Comparison of ENCODE assay signal across 32 mouse cellular contexts in genomic region chr17:32577496-32578186, GRCm38 (mm10). TPM values are rescaled to one million over a fixed set of nuclear protein-coding genes. Genes with fewer than 3 reads are reported as not detected.
A peak's percentile ranks its signal among the peaks of the same experiment; 100 is the strongest.
DNase-seq lines count a peak whose midpoint lies in the region; ATAC-seq and TF ChIP-seq lines count a peak whose summit lies in the region.
"Had no signal": no experiment of that assay in that cellular context is flagged by ENCODE, and none has a peak within 500 bp of the region (broad histone marks: within the 10 kb centered on the region; RNA-seq: fewer than 3 reads in every experiment).

No protein-coding gene starts in this region.

- no peaks in the 10 kb centered on the region for H3K4me1 ChIP-seq in lung, embryonic 16.5 days (replicated peaks; ENCODE audit: control insufficient read depth, insufficient read depth, low read length)
- no peaks in the 10 kb centered on the region for H3K4me1 ChIP-seq in lung, adult 2 months (ENCODE audit: control insufficient read depth, insufficient read depth, low read length)
- H3K4me1 ChIP-seq in intestine, embryonic 15.5 days (replicated peaks): no peaks in the 10 kb centered on the region
- H3K4me1 ChIP-seq: hindbrain, embryonic 13.5 days; liver, embryonic 15.5 days; neural tube, embryonic 15.5 days had no signal

- no peak overlapping the region for H3K9ac ChIP-seq in lung, embryonic 16.5 days (ENCODE audit: low read length)
- H3K9ac ChIP-seq in intestine, embryonic 15.5 days: no peak overlapping the region
- H3K9ac ChIP-seq: hindbrain, embryonic 13.5 days; limb, embryonic 12.5 days; liver, embryonic 15.5 days; neural tube, embryonic 15.5 days had no signal

- H3K4me3 ChIP-seq in lung, embryonic 16.5 days (ENCODE audit: low read length): no peak overlapping the region
- no peak overlapping the region for H3K4me3 ChIP-seq in lung, adult 2 months (replicated peaks; ENCODE audit: extremely low read depth, low read depth, low read length)
- no peak overlapping the region for H3K4me3 ChIP-seq in intestine, embryonic 15.5 days (replicated peaks)
- H3K4me3 ChIP-seq: hindbrain, embryonic 13.5 days; layer of hippocampus, adult 2 months; left cerebral cortex, adult 2 months; limb, embryonic 12.5 days; liver, embryonic 15.5 days; neural tube, embryonic 15.5 days had no signal

- no peaks in the 10 kb centered on the region for H3K9me3 ChIP-seq in lung, embryonic 16.5 days (ENCODE audit: control insufficient read depth, low read length)
- no peaks in the 10 kb centered on the region for H3K9me3 ChIP-seq in intestine, embryonic 15.5 days
- H3K9me3 ChIP-seq: hindbrain, embryonic 13.5 days; limb, embryonic 12.5 days; liver, embryonic 15.5 days; neural tube, embryonic 15.5 days had no signal

- peak overlapping the region; percentile 20 for H3K27ac ChIP-seq in lung, embryonic 16.5 days (ENCODE audit: low read length)
- H3K27ac ChIP-seq in intestine, embryonic 15.5 days: peak overlapping the region; percentile 44; the same call in 1 of the 2 replicates
- H3K27ac ChIP-seq: hindbrain, embryonic 13.5 days; layer of hippocampus, adult 2 months; left cerebral cortex, adult 2 months; limb, embryonic 12.5 days; liver, embryonic 15.5 days; neural tube, embryonic 15.5 days had no signal

- TF ChIP-seq POLR2A in lung, adult 2 months (IDR thresholded peaks at IDR 0.05; ENCODE audit: borderline replicate concordance, extremely low read depth, low read depth, low read length): no peak

- H3K36me3 ChIP-seq in lung, embryonic 16.5 days (ENCODE audit: control insufficient read depth, insufficient read depth, low read length): no peaks in the 10 kb centered on the region
- H3K36me3 ChIP-seq in intestine, embryonic 15.5 days: no peaks in the 10 kb centered on the region
- H3K36me3 ChIP-seq: hindbrain, embryonic 13.5 days; limb, embryonic 12.5 days; liver, embryonic 15.5 days; neural tube, embryonic 15.5 days had no signal

- H3K27me3 ChIP-seq in lung, embryonic 16.5 days (ENCODE audit: control insufficient read depth, insufficient read depth, low read depth, low read length): no peaks in the 10 kb centered on the region
- H3K27me3 ChIP-seq in intestine, embryonic 15.5 days (replicated peaks): no peaks in the 10 kb centered on the region
- H3K27me3 ChIP-seq: CH12.LX; hindbrain, embryonic 13.5 days; limb, embryonic 12.5 days; liver, embryonic 15.5 days; neural tube, embryonic 15.5 days had no signal

- no peak; the same call in 1 of the 2 replicates for ATAC-seq in lung, embryonic 16.5 days (ENCODE audit: low read depth)
- ATAC-seq in intestine, embryonic 15.5 days: peak; percentile 94
- ATAC-seq: activated CD4-positive, CD25-positive, alpha-beta regulatory T cell, adult 4 months; forebrain, embryonic 14.5 days had no signal

- peak overlapping the region; percentile 7; the same call in 1 of the 2 replicates for H3K4me2 ChIP-seq in lung, embryonic 16.5 days (ENCODE audit: low read depth, low read length)
- H3K4me2 ChIP-seq in intestine, embryonic 15.5 days (replicated peaks): peak overlapping the region; percentile 9; the same call in 1 of the 2 replicates
- H3K4me2 ChIP-seq: heart, embryonic 11.5 days; hindbrain, embryonic 13.5 days; limb, embryonic 12.5 days; liver, embryonic 15.5 days; neural tube, embryonic 15.5 days had no signal

- DNase-seq in lung, adult 2 months: no peak
- peak; percentile 42 for DNase-seq in large intestine, adult 2 months (ENCODE audit: low read depth, low spot score)
- DNase-seq in retina, postnatal 1 day: no peak
- no peak for DNase-seq in kidney, postnatal 36 days
- DNase-seq: adrenal gland, adult 2 months; adrenal gland, postnatal 36 days; cerebellum, adult 8-10 months; cerebellum, postnatal 25 days; gastrocnemius, postnatal 25 days; heart, adult 18-20 months; heart, postnatal 4 days; kidney, adult 8-10 months; kidney, postnatal 14 days; midbrain, embryonic 14.5 days; right cerebral cortex, adult 18-20 months; spleen, adult 18-20 months had no signal

- TF ChIP-seq CTCF in lung, adult 2 months (IDR thresholded peaks at IDR 0.05; ENCODE audit: insufficient read depth, low read length): no peak

- WGBS in lung, embryonic 16.5 days: 27% methylated on average over 7 of the region's 7 CpGs
- 50% methylated on average over 7 of the region's 7 CpGs for WGBS in lung, adult 2 months
- WGBS in intestine, embryonic 15.5 days: 35% methylated on average over 7 of the region's 7 CpGs
- WGBS in large intestine, adult 2 months: 20% methylated on average over 7 of the region's 7 CpGs

RNA-seq across cellular contexts. Expression of gene Cyp4f16, which starts 41.3 kb away (rescaled TPM):
- 19.7 and 22.7 TPM in 2 replicates for polyA plus RNA-seq in lung, embryonic 16.5 days (2015; fragmentation: Nextera tagmentation; extraction: Ambion mirVana)
- polyA plus RNA-seq in lung, adult 2 months (2012; rRNA removed): 24.2 and 24.3 TPM in 2 replicates
- 30.1 and 33.9 TPM in 2 replicates for polyA plus RNA-seq in intestine, embryonic 15.5 days (2015; fragmentation: Nextera tagmentation; extraction: Ambion mirVana)
- polyA plus RNA-seq in large intestine, adult 2 months (2012; rRNA removed): 61.9 and 154 TPM in 2 replicates

RNA-seq across cellular contexts. Expression of gene Cyp4f37, which starts 43.5 kb away (rescaled TPM):
- not detected in 2 replicates for polyA plus RNA-seq in lung, embryonic 16.5 days (2015; fragmentation: Nextera tagmentation; extraction: Ambion mirVana)
- 0.09 and 0.11 TPM in 2 replicates for polyA plus RNA-seq in lung, adult 2 months (2012; rRNA removed)
- polyA plus RNA-seq in intestine, embryonic 15.5 days (2015; fragmentation: Nextera tagmentation; extraction: Ambion mirVana): not detected in 2 replicates
- 0.05 TPM in 1 of 2 replicates, not detected in the other for polyA plus RNA-seq in large intestine, adult 2 months (2012; rRNA removed)
- polyA plus RNA-seq: activated CD4-positive, CD25-positive, alpha-beta regulatory T cell, adult 4 months; adrenal gland, adult 2 months; C2C12; embryonic facial prominence, embryonic 11.5 days; forebrain, embryonic 14.5 days; heart, embryonic 11.5 days; heart, embryonic 16.5 days; hindbrain, embryonic 13.5 days; limb, embryonic 12.5 days; liver, adult 2 months; liver, embryonic 15.5 days; neural tube, embryonic 15.5 days had no signal
